Mouse (Mus musculus): ENCODE measurements at regions not wholly inside any gene's neighbourhood (a gene's known extent, or its start where the extent isn't known, plus 50 kb on each side); places are given as distances from the start of the nearest gene placed in this dataset.

DNA sequence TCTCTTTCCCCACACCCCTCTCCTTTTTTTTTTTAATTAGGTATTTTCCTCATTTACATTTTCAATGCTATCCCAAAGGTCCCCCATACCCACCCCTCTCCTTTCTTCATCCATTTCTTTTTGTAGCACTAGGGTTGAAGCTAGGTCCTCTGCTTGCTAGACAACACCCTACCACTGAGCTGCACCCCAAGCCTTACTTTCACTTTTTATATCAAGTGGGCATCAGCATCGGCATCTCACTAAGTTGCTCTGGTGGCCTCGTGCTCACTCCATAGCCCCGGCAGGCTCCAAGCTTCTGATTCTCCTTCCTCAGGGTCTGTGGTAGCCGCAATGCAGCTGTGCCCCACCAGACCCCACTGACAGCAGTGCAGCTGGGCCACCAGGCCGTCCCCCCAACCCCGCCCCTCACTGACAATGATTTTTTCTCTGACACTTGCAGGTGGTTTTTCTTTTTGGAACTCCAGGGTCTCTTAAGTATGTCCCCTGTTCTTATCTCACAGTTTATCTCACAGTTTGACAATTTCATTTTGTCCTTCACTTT lies 77.5 kb downstream of the Nufip1 start:
- no peaks in the 10 kb centered on the region for H3K36me3 ChIP-seq (ENCODE audit: control insufficient read depth, insufficient read depth, low read length, poor library complexity, severe bottlenecking)
- H3K9ac ChIP-seq (ENCODE audit: insufficient read depth, low read depth, low read length, poor library complexity, severe bottlenecking), result no peak overlapping the region
- H3K27ac ChIP-seq (ENCODE audit: insufficient read depth, low read depth, low read length, poor library complexity, severe bottlenecking), result no peak overlapping the region
- in situ Hi-C loops (cut with MboI; ENCODE audit: low sequenced_read_pairs in 2 of 2, unreplicated experiment in 2 of 2), result no loop called here
- no peak overlapping the region for H3K4me3 ChIP-seq (ENCODE audit: insufficient read depth in 1 of 2, low read depth in 1 of 2, low read length in 2 of 2, poor library complexity in 1 of 2, severe bottlenecking in 1 of 2)
- peaks cover 4 to 5% of the 10 kb centered on the region in 2 experiments; a peak in 2 of 4 replicates for H3K4me1 ChIP-seq (ENCODE audit: control insufficient read depth in 2 of 2, insufficient read depth in 2 of 2, low read length in 2 of 2, poor library complexity in 1 of 2)
- no peaks in the 10 kb centered on the region for H3K9me3 ChIP-seq (ENCODE audit: control insufficient read depth, insufficient read depth, low read depth, low read length)
- TF ChIP-seq HCFC1 (IDR thresholded peaks at IDR 0.05; ENCODE audit: borderline replicate concordance, insufficient read depth, low read length), result no peak
- no peak for TF ChIP-seq ZC3H11A (IDR thresholded peaks at IDR 0.05; ENCODE audit: borderline replicate concordance, low read depth, low read length)
- TF ChIP-seq MAFK (IDR thresholded peaks at IDR 0.05; ENCODE audit: insufficient read depth, low read depth, low read length), result no peak
- no peak for TF ChIP-seq CHD2 (IDR thresholded peaks at IDR 0.05; ENCODE audit: low read depth, low read length)
- TF ChIP-seq ZNF384 (IDR thresholded peaks at IDR 0.05; ENCODE audit: low read depth, low read length), result no peak
- DNase-seq (ENCODE audit: low read depth, low spot score), result no peak

DNA sequence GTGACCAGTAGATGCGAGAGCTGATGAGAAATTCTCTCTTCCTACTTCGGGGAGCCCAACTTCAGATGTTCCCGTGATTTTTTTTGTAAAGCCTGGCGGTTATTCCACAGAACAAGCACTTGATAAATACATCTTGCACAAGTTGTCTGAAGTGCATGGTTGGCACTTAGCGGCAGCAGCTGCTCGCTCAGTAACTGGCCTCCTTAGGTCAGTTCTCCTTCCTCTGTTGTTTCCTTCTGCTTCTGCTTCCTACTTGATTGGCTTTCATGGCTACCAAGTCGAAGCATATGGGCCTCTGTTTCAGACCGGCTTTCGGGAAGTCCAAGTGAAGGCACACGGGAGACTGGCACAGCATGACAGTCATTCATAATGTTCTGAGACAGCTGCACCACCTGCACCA lies 84.6 kb downstream of the Nufip1 start:
- H3K4me3 ChIP-seq (ENCODE audit: insufficient read depth in 1 of 2, low read depth in 1 of 2, low read length in 2 of 2, poor library complexity in 1 of 2, severe bottlenecking in 1 of 2), result no peak overlapping the region
- no peak for DNase-seq (ENCODE audit: low read depth, low spot score)
- no peak for TF ChIP-seq ZNF384 (IDR thresholded peaks at IDR 0.05; ENCODE audit: low read depth, low read length)
- TF ChIP-seq MAFK (IDR thresholded peaks at IDR 0.05; ENCODE audit: insufficient read depth, low read depth, low read length), result no peak
- no peak for TF ChIP-seq ZC3H11A (IDR thresholded peaks at IDR 0.05; ENCODE audit: borderline replicate concordance, low read depth, low read length)
- TF ChIP-seq HCFC1 (IDR thresholded peaks at IDR 0.05; ENCODE audit: borderline replicate concordance, insufficient read depth, low read length), result no peak
- TF ChIP-seq CHD2 (IDR thresholded peaks at IDR 0.05; ENCODE audit: low read depth, low read length), result no peak
- in situ Hi-C loops (cut with MboI; ENCODE audit: low sequenced_read_pairs in 2 of 2, unreplicated experiment in 2 of 2), result no loop called here
- H3K9me3 ChIP-seq (ENCODE audit: control insufficient read depth, insufficient read depth, low read depth, low read length), result no peaks in the 10 kb centered on the region
- no peak overlapping the region for H3K9ac ChIP-seq (ENCODE audit: insufficient read depth, low read depth, low read length, poor library complexity, severe bottlenecking)
- H3K36me3 ChIP-seq (ENCODE audit: control insufficient read depth, insufficient read depth, low read length, poor library complexity, severe bottlenecking), result no peaks in the 10 kb centered on the region
- no peaks in the 10 kb centered on the region; a peak in 1 of 4 replicates for H3K4me1 ChIP-seq (ENCODE audit: control insufficient read depth in 2 of 2, insufficient read depth in 2 of 2, low read length in 2 of 2, poor library complexity in 1 of 2)
- H3K27ac ChIP-seq (ENCODE audit: insufficient read depth, low read depth, low read length, poor library complexity, severe bottlenecking), result no peak overlapping the region

DNA sequence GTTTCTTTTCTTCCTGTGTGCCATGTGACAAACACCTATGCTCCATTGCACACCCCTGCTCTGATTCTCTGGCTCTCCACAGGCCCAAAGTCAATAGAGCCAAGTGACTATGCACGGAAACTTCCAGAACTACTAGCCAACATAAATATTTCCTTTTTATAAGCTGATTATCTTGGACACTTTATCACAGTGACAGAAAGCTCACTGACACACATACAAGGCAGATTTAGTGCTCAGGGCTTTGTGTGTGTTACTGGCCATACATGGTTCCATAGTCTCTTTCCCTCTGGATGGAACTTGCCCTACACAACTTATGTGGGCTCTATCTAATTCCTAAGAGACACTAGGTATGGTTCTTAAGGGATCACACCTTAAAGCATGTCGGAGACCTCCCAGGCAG lies 86.7 kb downstream of the Nufip1 start:
- Histone ChIP-seq H3K27ac (ENCODE audit: insufficient read depth, low read depth, low read length, poor library complexity, severe bottlenecking) (no peak overlapping the region), H3K36me3 (ENCODE audit: control insufficient read depth, insufficient read depth, low read length, poor library complexity, severe bottlenecking) (no peaks in the 10 kb centered on the region), H3K9ac (ENCODE audit: insufficient read depth, low read depth, low read length, poor library complexity, severe bottlenecking) (no peak overlapping the region), H3K4me1 (ENCODE audit: control insufficient read depth in 2 of 2, insufficient read depth in 2 of 2, low read length in 2 of 2, poor library complexity in 1 of 2) (no peaks in the 10 kb centered on the region), H3K4me3 (ENCODE audit: insufficient read depth in 1 of 2, low read depth in 1 of 2, low read length in 2 of 2, poor library complexity in 1 of 2, severe bottlenecking in 1 of 2) (no peak overlapping the region), H3K9me3 (ENCODE audit: control insufficient read depth, insufficient read depth, low read depth, low read length) (no peaks in the 10 kb centered on the region)
- DNase-seq (ENCODE audit: low read depth, low spot score), result no peak
- in situ Hi-C loops (cut with MboI; ENCODE audit: low sequenced_read_pairs in 2 of 2, unreplicated experiment in 2 of 2), result no loop called here
- TF ChIP-seq HCFC1 (IDR thresholded peaks at IDR 0.05; ENCODE audit: borderline replicate concordance, insufficient read depth, low read length) (no peak), ZNF384 (IDR thresholded peaks at IDR 0.05; ENCODE audit: low read depth, low read length) (no peak), CHD2 (IDR thresholded peaks at IDR 0.05; ENCODE audit: low read depth, low read length) (no peak), ZC3H11A (IDR thresholded peaks at IDR 0.05; ENCODE audit: borderline replicate concordance, low read depth, low read length) (no peak), MAFK (IDR thresholded peaks at IDR 0.05; ENCODE audit: insufficient read depth, low read depth, low read length) (no peak)

DNA sequence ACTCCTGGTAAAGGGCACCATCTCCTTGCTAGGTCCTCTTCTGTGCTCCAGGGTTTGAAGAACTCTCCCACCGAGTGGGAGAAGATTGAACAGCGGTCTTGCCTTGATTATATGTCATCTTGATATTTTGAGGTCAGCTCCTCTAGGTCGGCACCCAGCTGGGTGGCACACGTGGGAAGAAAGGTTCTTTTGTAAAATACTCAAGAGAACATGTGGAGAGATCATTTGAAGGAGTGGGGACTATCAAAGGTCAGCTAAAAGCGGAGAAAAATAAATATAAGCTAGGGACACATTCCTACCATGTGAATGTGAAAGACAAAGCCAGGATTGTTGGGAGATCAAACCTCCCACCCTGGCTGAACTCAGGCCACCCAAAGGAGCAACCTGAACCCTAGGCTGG lies 87.7 kb downstream of the Nufip1 start:
- H3K9me3 ChIP-seq (ENCODE audit: control insufficient read depth, insufficient read depth, low read depth, low read length), result no peaks in the 10 kb centered on the region
- no peaks in the 10 kb centered on the region for H3K36me3 ChIP-seq (ENCODE audit: control insufficient read depth, insufficient read depth, low read length, poor library complexity, severe bottlenecking)
- no peak overlapping the region for H3K4me3 ChIP-seq (ENCODE audit: insufficient read depth in 1 of 2, low read depth in 1 of 2, low read length in 2 of 2, poor library complexity in 1 of 2, severe bottlenecking in 1 of 2)
- no peak for DNase-seq (ENCODE audit: low read depth, low spot score)
- no peaks in the 10 kb centered on the region for H3K4me1 ChIP-seq (ENCODE audit: control insufficient read depth in 2 of 2, insufficient read depth in 2 of 2, low read length in 2 of 2, poor library complexity in 1 of 2)
- H3K27ac ChIP-seq (ENCODE audit: insufficient read depth, low read depth, low read length, poor library complexity, severe bottlenecking), result no peak overlapping the region
- no peak overlapping the region for H3K9ac ChIP-seq (ENCODE audit: insufficient read depth, low read depth, low read length, poor library complexity, severe bottlenecking)
- TF ChIP-seq HCFC1 (IDR thresholded peaks at IDR 0.05; ENCODE audit: borderline replicate concordance, insufficient read depth, low read length) (no peak), ZNF384 (IDR thresholded peaks at IDR 0.05; ENCODE audit: low read depth, low read length) (no peak), MAFK (IDR thresholded peaks at IDR 0.05; ENCODE audit: insufficient read depth, low read depth, low read length) (no peak), CHD2 (IDR thresholded peaks at IDR 0.05; ENCODE audit: low read depth, low read length) (no peak), ZC3H11A (IDR thresholded peaks at IDR 0.05; ENCODE audit: borderline replicate concordance, low read depth, low read length) (no peak)
- in situ Hi-C loops (cut with MboI; ENCODE audit: low sequenced_read_pairs in 2 of 2, unreplicated experiment in 2 of 2), result no loop called here

DNA sequence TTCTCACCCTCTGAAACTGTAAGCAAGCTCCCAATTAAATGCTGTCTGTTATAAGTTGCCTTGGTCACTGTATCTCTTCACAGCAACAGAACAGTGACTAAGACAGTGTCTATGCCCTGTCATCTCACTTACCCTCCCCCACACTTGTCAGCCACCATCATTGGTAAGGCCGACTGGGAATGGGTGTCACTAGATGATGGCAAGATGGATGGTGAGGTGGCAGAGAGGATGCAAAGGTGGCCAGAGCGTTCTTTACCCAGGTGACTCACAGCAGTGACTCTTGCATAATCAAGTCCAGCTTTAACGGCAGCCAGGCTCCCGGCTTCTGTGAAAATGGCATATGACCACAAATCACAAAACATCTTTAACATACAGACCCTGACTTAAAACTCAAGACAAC lies 91.9 kb downstream of the Nufip1 start:
- no peak overlapping the region for H3K4me3 ChIP-seq (ENCODE audit: insufficient read depth in 1 of 2, low read depth in 1 of 2, low read length in 2 of 2, poor library complexity in 1 of 2, severe bottlenecking in 1 of 2)

More for the DNA sequence above, 91.9 kb downstream of the Nufip1 start:
- Histone ChIP-seq H3K4me1 (ENCODE audit: control insufficient read depth in 2 of 2, insufficient read depth in 2 of 2, low read length in 2 of 2, poor library complexity in 1 of 2) (no peaks in the 10 kb centered on the region), H3K9me3 (ENCODE audit: control insufficient read depth, insufficient read depth, low read depth, low read length) (no peaks in the 10 kb centered on the region), H3K9ac (ENCODE audit: insufficient read depth, low read depth, low read length, poor library complexity, severe bottlenecking) (no peak overlapping the region), H3K36me3 (ENCODE audit: control insufficient read depth, insufficient read depth, low read length, poor library complexity, severe bottlenecking) (no peaks in the 10 kb centered on the region), H3K27ac (ENCODE audit: insufficient read depth, low read depth, low read length, poor library complexity, severe bottlenecking) (no peak overlapping the region)
- no peak for TF ChIP-seq HCFC1 (IDR thresholded peaks at IDR 0.05; ENCODE audit: borderline replicate concordance, insufficient read depth, low read length)
- no peak for TF ChIP-seq ZC3H11A (IDR thresholded peaks at IDR 0.05; ENCODE audit: borderline replicate concordance, low read depth, low read length)
- no peak for TF ChIP-seq CHD2 (IDR thresholded peaks at IDR 0.05; ENCODE audit: low read depth, low read length)
- TF ChIP-seq ZNF384 (IDR thresholded peaks at IDR 0.05; ENCODE audit: low read depth, low read length), result no peak
- no peak for TF ChIP-seq MAFK (IDR thresholded peaks at IDR 0.05; ENCODE audit: insufficient read depth, low read depth, low read length)
- in situ Hi-C loops (cut with MboI; ENCODE audit: low sequenced_read_pairs in 2 of 2, unreplicated experiment in 2 of 2), result no loop called here
- no peak for DNase-seq (ENCODE audit: low read depth, low spot score)
